Mouse (Mus musculus): ENCODE measurements around the gene Acss2. TPM values are rescaled to one million over a fixed set of nuclear protein-coding genes. Genes with fewer than 3 reads are reported as not detected.

Acss2 gene
- total and polyA plus RNA-seq, 2 experiments from 2014 or later: 18.6 to 25.3 TPM

DNA sequence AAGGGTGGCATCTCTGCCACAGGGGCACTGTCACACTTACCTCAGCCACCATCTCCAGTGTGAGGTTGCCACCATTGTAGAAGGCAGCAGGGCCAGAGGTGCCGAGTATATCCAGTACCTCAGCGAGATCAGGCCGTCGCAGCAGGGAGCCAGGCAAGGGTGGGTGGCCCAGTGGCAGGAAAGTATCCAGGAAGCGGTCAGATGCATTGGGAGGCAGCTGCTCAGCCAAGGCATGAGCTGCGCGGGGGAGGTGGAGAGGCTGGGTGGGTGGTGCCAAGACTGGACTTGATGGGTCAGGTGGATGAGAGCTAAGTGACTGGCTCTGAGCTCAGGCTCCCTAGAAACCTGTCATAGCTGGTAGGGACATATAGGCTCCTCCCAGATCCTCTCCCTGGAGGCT, 15.2 kb upstream of the Acss2 start:
- no peaks in the 10 kb centered on the region for H3K9me3 ChIP-seq (ENCODE audit: low read length)
- DNase-seq (ENCODE audit: low spot score) (no peak), ATAC-seq (ENCODE audit: low FRiP score) (no peak)
- peaks cover 51% of the 10 kb centered on the region for H3K36me3 ChIP-seq (ENCODE audit: insufficient read depth, low read length)
- H3K27me3 ChIP-seq (ENCODE audit: insufficient read depth, low read length): no peaks in the 10 kb centered on the region
- no peak overlapping the region for H3K4me2 ChIP-seq (ENCODE audit: low read depth, low read length, poor library complexity, severe bottlenecking)
- no peak overlapping the region for H3K27ac ChIP-seq (ENCODE audit: low read depth, low read length)
- no peak overlapping the region for H3K9ac ChIP-seq (replicated peaks; ENCODE audit: low read length, poor library complexity, severe bottlenecking)
- H3K4me3 ChIP-seq (ENCODE audit: low read depth, low read length): no peak overlapping the region
- TF ChIP-seq CTCF (IDR thresholded peaks at IDR 0.05): no peak
- 81% methylated on average over 7 of the region's 7 CpGs for WGBS
- H3K4me1 ChIP-seq (ENCODE audit: insufficient read depth, low read length): no peaks in the 10 kb centered on the region

DNA sequence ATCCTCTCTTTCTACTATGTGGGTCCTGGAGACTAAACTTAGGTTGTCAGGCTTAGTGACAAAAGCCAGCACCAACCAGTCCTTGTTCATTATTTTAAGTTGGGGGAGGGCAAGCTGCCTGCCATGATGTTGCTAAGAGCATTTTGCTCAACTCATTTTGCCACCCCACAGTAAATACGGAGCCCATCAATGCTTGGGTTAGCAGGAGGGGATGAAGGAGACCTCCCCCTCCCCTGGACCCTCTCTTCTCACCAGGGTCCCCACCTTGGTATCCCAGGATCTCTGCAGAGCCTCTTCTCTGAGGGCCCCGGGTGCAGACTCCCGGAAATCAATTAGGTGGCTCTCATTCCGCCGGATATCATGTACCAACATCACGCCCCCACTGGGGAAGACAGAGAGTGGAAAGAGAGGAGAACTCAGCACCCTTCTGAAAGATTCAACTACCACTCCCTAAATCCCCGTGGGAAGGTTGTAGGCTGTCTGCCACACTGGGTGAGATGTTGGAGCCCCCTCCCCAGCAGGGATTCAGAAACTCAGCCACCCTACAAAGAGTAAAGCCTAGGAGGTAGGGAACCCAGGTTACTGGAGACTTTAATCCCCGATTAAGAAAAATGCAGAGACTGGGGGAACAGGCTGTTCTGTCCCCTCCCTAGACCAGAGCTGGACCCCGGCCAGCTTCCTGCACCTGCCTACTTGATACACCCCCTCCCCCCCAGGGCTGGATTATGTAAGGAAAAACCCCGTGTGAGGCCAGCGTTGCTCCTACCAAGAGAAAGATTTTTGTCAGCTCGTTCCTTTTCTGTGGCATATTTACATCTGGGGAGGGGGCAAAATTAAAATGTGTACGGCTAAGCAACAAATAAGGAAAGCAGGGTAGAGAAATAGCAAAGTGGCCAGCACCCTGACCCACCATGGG, 13.1 kb upstream of the Acss2 start:
- no peak for ATAC-seq (ENCODE audit: low FRiP score)
- H3K4me3 ChIP-seq (ENCODE audit: low read depth, low read length): no peak overlapping the region
- peak; percentile 28 for DNase-seq (ENCODE audit: low spot score)
- H3K9me3 ChIP-seq (ENCODE audit: low read length): no peaks in the 10 kb centered on the region
- H3K4me2 ChIP-seq (ENCODE audit: low read depth, low read length, poor library complexity, severe bottlenecking): no peak overlapping the region
- H3K27ac ChIP-seq (ENCODE audit: low read depth, low read length): no peak overlapping the region
- H3K27me3 ChIP-seq (ENCODE audit: insufficient read depth, low read length): no peaks in the 10 kb centered on the region
- H3K36me3 ChIP-seq (ENCODE audit: insufficient read depth, low read length): peaks cover 37% of the 10 kb centered on the region
- no peaks in the 10 kb centered on the region for H3K4me1 ChIP-seq (ENCODE audit: insufficient read depth, low read length)
- TF ChIP-seq CTCF (IDR thresholded peaks at IDR 0.05): no peak
- no peak overlapping the region for H3K9ac ChIP-seq (replicated peaks; ENCODE audit: low read length, poor library complexity, severe bottlenecking)
- 42% methylated on average over 13 of the region's 13 CpGs for WGBS

DNA sequence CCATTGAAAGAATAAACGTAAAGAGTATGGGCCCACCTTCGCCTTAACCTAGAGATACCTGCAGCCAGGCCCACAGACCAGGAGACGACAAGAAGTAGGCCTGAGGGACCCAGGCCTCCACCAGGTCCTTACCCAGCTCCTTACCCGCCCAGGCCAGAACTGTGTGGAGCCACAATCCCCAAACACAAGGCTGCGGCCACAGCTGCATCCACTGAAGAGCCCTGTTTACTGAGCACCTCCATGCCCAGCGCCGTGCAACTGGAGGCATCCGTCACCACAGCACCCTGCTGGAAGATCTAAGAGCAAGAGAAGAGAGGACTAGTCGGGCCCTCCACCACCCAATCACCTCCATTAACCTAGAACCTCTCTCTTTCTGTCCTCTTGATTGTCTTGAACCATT, 11.9 kb upstream of the Acss2 start:
- TF ChIP-seq CTCF (IDR thresholded peaks at IDR 0.05): no peak
- H3K4me1 ChIP-seq (ENCODE audit: insufficient read depth, low read length): no peaks in the 10 kb centered on the region
- WGBS: 93% methylated on average over 9 of the region's 9 CpGs
- H3K27me3 ChIP-seq (ENCODE audit: insufficient read depth, low read length): no peaks in the 10 kb centered on the region
- no peak overlapping the region for H3K4me2 ChIP-seq (ENCODE audit: low read depth, low read length, poor library complexity, severe bottlenecking)
- H3K9me3 ChIP-seq (ENCODE audit: low read length): no peaks in the 10 kb centered on the region
- peaks cover 32% of the 10 kb centered on the region for H3K36me3 ChIP-seq (ENCODE audit: insufficient read depth, low read length)
- no peak overlapping the region for H3K4me3 ChIP-seq (ENCODE audit: low read depth, low read length)
- no peak for ATAC-seq (ENCODE audit: low FRiP score)
- no peak overlapping the region for H3K27ac ChIP-seq (ENCODE audit: low read depth, low read length)
- no peak for DNase-seq (ENCODE audit: low spot score)
- H3K9ac ChIP-seq (replicated peaks; ENCODE audit: low read length, poor library complexity, severe bottlenecking): no peak overlapping the region

DNA sequence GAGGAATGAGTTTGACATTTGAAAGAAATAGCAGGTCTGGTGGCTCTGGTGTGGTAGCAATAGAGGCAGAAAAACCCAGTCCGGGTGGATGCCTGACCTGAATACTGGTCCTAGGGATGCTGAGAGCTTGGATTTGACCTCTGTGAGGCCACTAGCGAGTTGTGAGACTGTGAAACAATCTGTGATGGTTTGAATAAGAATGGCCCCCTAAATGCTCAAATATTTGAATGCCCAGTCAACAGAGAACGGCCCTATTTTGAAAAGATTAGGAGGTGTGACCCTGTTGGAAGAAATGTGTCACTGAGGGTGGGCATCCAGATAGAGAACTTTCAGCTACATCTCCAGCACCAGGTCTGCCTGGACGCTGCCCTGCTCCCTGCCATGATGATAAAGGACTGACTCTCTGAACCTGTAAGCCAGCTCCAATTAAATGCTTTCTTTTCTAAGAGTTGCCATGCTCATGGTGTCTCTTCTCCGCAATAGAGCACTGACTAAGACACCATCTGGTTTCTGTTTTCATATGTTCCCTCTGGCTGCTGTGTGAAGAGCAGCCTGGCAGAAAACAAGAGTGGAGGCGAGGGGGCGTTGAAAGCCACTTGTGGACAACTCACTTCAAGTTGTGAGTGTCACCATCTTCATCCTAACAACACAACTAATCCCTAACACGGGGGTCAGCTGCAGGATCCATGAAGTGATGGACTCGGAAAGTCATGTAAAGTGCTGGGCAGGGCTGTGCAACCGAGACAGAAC, 9.9 kb upstream of the Acss2 start:
- no peaks in the 10 kb centered on the region for H3K9me3 ChIP-seq (ENCODE audit: low read length)
- H3K27ac ChIP-seq (ENCODE audit: low read depth, low read length): no peak overlapping the region
- peaks cover 2% of the 10 kb centered on the region; the same call in 1 of the 2 replicates for H3K4me1 ChIP-seq (ENCODE audit: insufficient read depth, low read length)
- no peak for TF ChIP-seq CTCF (IDR thresholded peaks at IDR 0.05)
- DNase-seq (ENCODE audit: low spot score) (no peak), ATAC-seq (ENCODE audit: low FRiP score) (no peak)
- no peak overlapping the region for H3K9ac ChIP-seq (replicated peaks; ENCODE audit: low read length, poor library complexity, severe bottlenecking)
- H3K4me2 ChIP-seq (ENCODE audit: low read depth, low read length, poor library complexity, severe bottlenecking): no peak overlapping the region
- H3K27me3 ChIP-seq (ENCODE audit: insufficient read depth, low read length): no peaks in the 10 kb centered on the region
- WGBS: 75% methylated on average over 10 of the region's 10 CpGs
- no peak overlapping the region for H3K4me3 ChIP-seq (ENCODE audit: low read depth, low read length)
- H3K36me3 ChIP-seq (ENCODE audit: insufficient read depth, low read length): peaks cover 22% of the 10 kb centered on the region

DNA sequence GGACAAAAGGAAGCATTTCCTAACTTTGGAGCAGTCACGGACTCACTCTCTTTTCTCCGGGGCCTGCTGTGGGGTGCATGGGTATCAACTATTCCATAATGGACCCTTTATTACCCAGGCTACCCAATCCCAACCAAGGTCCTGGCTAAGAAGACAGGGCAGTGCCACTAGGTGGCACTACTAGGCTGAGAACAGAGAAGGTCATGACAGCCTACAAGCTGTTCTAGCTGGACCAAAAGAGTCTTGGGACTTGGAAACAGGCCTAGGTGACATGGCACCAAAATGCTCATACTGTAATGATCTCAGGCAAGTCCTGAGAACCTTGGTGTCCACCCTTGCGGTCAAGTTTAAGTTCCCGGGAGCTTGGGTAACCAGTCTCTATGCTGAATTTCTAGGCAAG, 5.3 kb upstream of the Acss2 start:
- peak overlapping the region; percentile 79 for H3K4me2 ChIP-seq (ENCODE audit: low read depth, low read length, poor library complexity, severe bottlenecking)
- no peak overlapping the region for H3K27ac ChIP-seq (ENCODE audit: low read depth, low read length)
- no peak overlapping the region for H3K9ac ChIP-seq (replicated peaks; ENCODE audit: low read length, poor library complexity, severe bottlenecking)
- ATAC-seq (ENCODE audit: low FRiP score) (no peak), DNase-seq (ENCODE audit: low spot score) (peak; percentile 53)
- H3K4me1 ChIP-seq (ENCODE audit: insufficient read depth, low read length): peaks cover 6% of the 10 kb centered on the region; the same call in 1 of the 2 replicates
- 0 out of 2 replicates have a peak, but pooled peaks cover 3% of the 10 kb centered on the region for H3K36me3 ChIP-seq (ENCODE audit: insufficient read depth, low read length)
- WGBS: 62% methylated on average over 4 of the region's 4 CpGs
- no peaks in the 10 kb centered on the region for H3K27me3 ChIP-seq (ENCODE audit: insufficient read depth, low read length)
- H3K9me3 ChIP-seq (ENCODE audit: low read length): no peaks in the 10 kb centered on the region
- H3K4me3 ChIP-seq (ENCODE audit: low read depth, low read length): no peak overlapping the region
- peak; percentile 71 for TF ChIP-seq CTCF (IDR thresholded peaks at IDR 0.05)

Measured in midbrain, postnatal 0 days (tissue).